Mouse (Mus musculus): Measurements from ENCODE around the gene Gm5640.
"Not testable (repeated sequence)": the region's sequence is repeated elsewhere in the genome, so short reads cannot be mapped to it uniquely, and the experiment has no call there.

Gm5640 gene

GRCm38 (mm10) chrX:74645466-74646323, at the start of gene Gm5640:
Gene Gm5640 (minus strand): TSS chrX:74645635.
- DNase-seq (ENCODE audit: low spot score in 2 of 2) = not testable (repeated sequence)

- DNase-seq (ENCODE audit: low spot score in 2 of 2) = not testable (repeated sequence)
Measured at GRCm38 (mm10) chrX:74646393-74646792, 958 bp upstream of the Gm5640 start.

GRCm38 (mm10) chrX:74592379-74592778, 53.1 kb downstream of the Gm5640 start, which contains the start of gene Olfr1325:
Gene Olfr1325 (plus strand): TSS chrX:74592679.
- DNase-seq (ENCODE audit: low spot score in 2 of 2) = no peak
